Mouse (Mus musculus) liver, embryonic 16.5 days (tissue): ENCODE results near the gene Morc1. TPM values are rescaled to one million over a fixed set of nuclear protein-coding genes. Genes with fewer than 3 reads are reported as not detected.

Source experiments
- ATAC-seq: fragments of 200-750 bp; cut with Nextera tagmentation; 2 replicates; pipeline ENCODE4 v1.8.0; 2017; ENCODE audit warnings: low read depth, mild to moderate bottlenecking, moderate number of reproducible peaks, moderate library complexity
- H3K27ac ChIP-seq: fragments of 300-500 bp; sonication (generic); 2 replicates; pipeline ENCODE4 v1.5.1; 2014; ENCODE audit warnings: mild to moderate bottlenecking, low read length
- H3K27me3 ChIP-seq: fragments of 300-500 bp; sonication (generic); 2 replicates; pipeline ENCODE4 v1.6.1; 2014; ENCODE audit warnings: low read depth, low read length, mixed read lengths; ENCODE audit not compliant: control insufficient read depth, insufficient read depth
- H3K36me3 ChIP-seq: fragments of 300-500 bp; sonication (generic); 2 replicates; pipeline ENCODE4 v1.6.1; 2014; ENCODE audit warnings: mild to moderate bottlenecking; ENCODE audit not compliant: control insufficient read depth, insufficient read depth
- H3K4me1 ChIP-seq: fragments of 300-500 bp; sonication (generic); 2 replicates; pipeline ENCODE4 v1.6.1; 2014; ENCODE audit warnings: low read depth, low read length, mixed read lengths; ENCODE audit not compliant: control insufficient read depth
- H3K4me2 ChIP-seq: fragments of 300-500 bp; sonication (generic); 2 replicates; pipeline ENCODE4 v1.6.1; 2014; ENCODE audit warnings: low read depth, low read length, mixed read lengths
- H3K4me3 ChIP-seq: fragments of 300-500 bp; sonication (generic); 2 replicates; pipeline ENCODE4 v1.5.1; 2014; ENCODE audit warnings: low read depth, mild to moderate bottlenecking, low read length
- H3K9ac ChIP-seq: fragments of 300-500 bp; sonication (generic); 2 replicates; pipeline ENCODE4 v1.6.1; 2014; ENCODE audit warnings: low read depth, low read length
- H3K9me3 ChIP-seq: fragments of 300-500 bp; sonication (generic); replicated peaks from 2 replicates; pipeline ENCODE4 v1.6.1; 2016; ENCODE audit warnings: low read length; ENCODE audit not compliant: control insufficient read depth
- WGBS: fragments of 180-500 bp; shearing (Covaris S2); extraction: QIAGEN DNeasy Blood & Tissue Kit; methylation state at CpG from one replicate; pipeline ENCODE4 v1.1.7; 2014; ENCODE audit not compliant: insufficient replicate concordance; 5-methylcytosine and 5-hydroxymethylcytosine counted together
- polyA plus RNA-seq: library from polyadenylated mRNA; unstranded; fragments of >200 nt; fragmentation: Nextera tagmentation; extraction: Ambion mirVana; gene quantifications from 2 replicates; pipeline ENCODE4 v1.2.1, GENCODE M21; 2015

The Morc1 gene
- not detected in 2 replicates for polyA plus RNA-seq

GRCm38 (mm10) chr16:48431027-48431426 is at the start of gene Morc1:
Morc1 (plus strand) TSS chr16:48431237.
- no peak within 1 kb of the TSS for H3K4me2 ChIP-seq
- no peaks in the 10 kb centered on the region for H3K27me3 ChIP-seq
- H3K36me3 ChIP-seq = no peaks in the 10 kb centered on the region
- no peaks in the 10 kb centered on the region for H3K4me1 ChIP-seq
- H3K9ac ChIP-seq = no peak within 1 kb of the TSS
- no peak within 1 kb of the TSS for H3K27ac ChIP-seq
- H3K9me3 ChIP-seq = no peaks in the 10 kb centered on the region
- WGBS = 84% methylated on average over 15 of the region's 15 CpGs
- H3K4me3 ChIP-seq = no peak within 1 kb of the TSS
- no peak for ATAC-seq

DNA sequence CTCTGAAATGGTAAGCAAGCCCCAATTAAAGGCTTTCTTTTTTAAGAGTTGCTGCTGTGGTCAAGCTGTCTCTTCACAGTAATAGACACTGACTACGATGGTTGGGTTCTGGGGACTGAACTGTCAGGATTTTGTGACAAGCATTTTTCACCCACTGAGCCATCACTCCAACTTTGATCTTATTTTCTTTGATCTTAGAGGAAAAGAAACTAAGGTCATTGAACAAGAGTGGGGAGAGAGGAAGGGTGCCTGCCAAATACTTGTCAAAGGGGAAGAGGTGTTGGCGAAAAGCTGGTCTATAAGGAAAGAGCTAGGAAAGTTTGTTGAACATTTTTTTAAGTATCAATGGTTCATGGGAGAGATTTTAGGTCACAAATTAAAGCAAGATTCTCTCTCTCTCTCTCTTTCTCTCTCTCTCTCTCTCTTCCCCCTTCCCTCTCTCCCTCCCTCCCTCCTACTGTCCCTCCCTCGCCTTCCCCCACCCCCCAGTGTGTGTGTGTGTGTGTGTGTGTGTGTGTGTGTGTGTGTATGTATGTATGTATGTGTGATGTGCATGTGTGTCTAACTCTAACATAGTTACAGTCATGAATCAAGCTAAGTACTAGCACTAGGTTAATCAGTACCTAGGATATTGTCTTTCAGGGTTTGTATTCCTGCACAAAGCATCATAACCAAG is 47.3 kb upstream of the Morc1 start:
- WGBS = 65% methylated on average over 2 of the region's 3 CpGs
- Histone ChIP-seq H3K9me3 (no peaks in the 10 kb centered on the region), H3K27me3 (no peaks in the 10 kb centered on the region), H3K36me3 (no peaks in the 10 kb centered on the region), H3K9ac (no peak overlapping the region), H3K4me2 (no peak overlapping the region), H3K27ac (no peak overlapping the region), H3K4me3 (no peak overlapping the region), H3K4me1 (no peaks in the 10 kb centered on the region)
- no peak for ATAC-seq

- no peaks in the 10 kb centered on the region for H3K4me1 ChIP-seq
- no peaks in the 10 kb centered on the region for H3K36me3 ChIP-seq
- no peak overlapping the region for H3K4me2 ChIP-seq
- H3K9ac ChIP-seq = no peak overlapping the region
- H3K4me3 ChIP-seq = no peak overlapping the region
- ATAC-seq = no peak
- H3K27me3 ChIP-seq = no peaks in the 10 kb centered on the region
- WGBS = 61% methylated on average over 2 of the region's 2 CpGs
- H3K27ac ChIP-seq = no peak overlapping the region
- H3K9me3 ChIP-seq = no peaks in the 10 kb centered on the region
Measured at GRCm38 (mm10) chr16:48386982-48387381, 44.1 kb upstream of the Morc1 start.

- H3K4me3 ChIP-seq = no peak overlapping the region
- ATAC-seq = no peak
- H3K36me3 ChIP-seq = no peaks in the 10 kb centered on the region
- H3K4me2 ChIP-seq = no peak overlapping the region
- H3K27ac ChIP-seq = no peak overlapping the region
- H3K4me1 ChIP-seq = no peaks in the 10 kb centered on the region
- no peaks in the 10 kb centered on the region for H3K9me3 ChIP-seq
- no peaks in the 10 kb centered on the region for H3K27me3 ChIP-seq
- H3K9ac ChIP-seq = no peak overlapping the region
- WGBS = 57% methylated on average over 2 of the region's 2 CpGs
Measured at GRCm38 (mm10) chr16:48395278-48395677, 35.8 kb upstream of the Morc1 start.

- Histone ChIP-seq H3K9me3 (no peaks in the 10 kb centered on the region), H3K4me3 (no peak overlapping the region), H3K4me1 (no peaks in the 10 kb centered on the region), H3K36me3 (no peaks in the 10 kb centered on the region), H3K27me3 (no peaks in the 10 kb centered on the region), H3K9ac (no peak overlapping the region), H3K27ac (no peak overlapping the region), H3K4me2 (no peak overlapping the region)
- 49% methylated on average over 4 of the region's 4 CpGs for WGBS
- no peak for ATAC-seq
Measured at GRCm38 (mm10) chr16:48402963-48403362, 28.1 kb upstream of the Morc1 start.

- no peaks in the 10 kb centered on the region for H3K9me3 ChIP-seq
- no peak for ATAC-seq
- H3K27ac ChIP-seq = no peak overlapping the region
- no peak overlapping the region for H3K9ac ChIP-seq
- no peaks in the 10 kb centered on the region for H3K27me3 ChIP-seq
- no peaks in the 10 kb centered on the region for H3K4me1 ChIP-seq
- no peaks in the 10 kb centered on the region for H3K36me3 ChIP-seq
- 32% methylated on average over 3 of the region's 3 CpGs for WGBS
- no peak overlapping the region for H3K4me2 ChIP-seq
- no peak overlapping the region for H3K4me3 ChIP-seq
Measured at GRCm38 (mm10) chr16:48403423-48403822, 27.6 kb upstream of the Morc1 start.

DNA sequence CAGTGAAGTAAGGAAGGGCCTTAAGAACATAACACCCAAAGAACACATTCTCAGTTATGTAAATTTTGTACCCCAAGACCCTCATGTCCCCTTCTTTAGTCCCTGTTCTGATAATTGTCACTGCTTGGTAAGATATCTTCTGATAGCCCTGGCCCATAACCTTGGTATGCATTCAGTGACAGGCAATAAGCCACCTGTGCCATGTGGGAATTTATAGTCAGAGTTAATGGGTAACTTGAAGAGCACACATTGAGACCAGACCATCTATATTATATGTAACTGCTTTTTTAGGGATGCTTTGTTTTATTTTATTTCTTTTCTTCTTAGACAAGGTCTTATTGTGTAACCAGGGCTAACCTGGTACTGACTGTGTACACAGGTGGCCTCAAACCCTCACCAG is 27.0 kb upstream of the Morc1 start:
- Histone ChIP-seq H3K9me3 (no peaks in the 10 kb centered on the region), H3K36me3 (no peaks in the 10 kb centered on the region), H3K4me2 (no peak overlapping the region), H3K4me3 (no peak overlapping the region), H3K9ac (no peak overlapping the region), H3K27ac (no peak overlapping the region), H3K27me3 (no peaks in the 10 kb centered on the region), H3K4me1 (no peaks in the 10 kb centered on the region)
- no peak for ATAC-seq

- no peak overlapping the region for H3K4me3 ChIP-seq
- H3K36me3 ChIP-seq = no peaks in the 10 kb centered on the region
- 55% methylated on average over 10 of the region's 10 CpGs for WGBS
- no peaks in the 10 kb centered on the region for H3K4me1 ChIP-seq
- ATAC-seq = no peak
- no peaks in the 10 kb centered on the region for H3K27me3 ChIP-seq
- H3K9me3 ChIP-seq = no peaks in the 10 kb centered on the region
- no peak overlapping the region for H3K27ac ChIP-seq
- H3K9ac ChIP-seq = no peak overlapping the region
- H3K4me2 ChIP-seq = no peak overlapping the region
Measured at GRCm38 (mm10) chr16:48405674-48406403, 25.2 kb upstream of the Morc1 start.

DNA sequence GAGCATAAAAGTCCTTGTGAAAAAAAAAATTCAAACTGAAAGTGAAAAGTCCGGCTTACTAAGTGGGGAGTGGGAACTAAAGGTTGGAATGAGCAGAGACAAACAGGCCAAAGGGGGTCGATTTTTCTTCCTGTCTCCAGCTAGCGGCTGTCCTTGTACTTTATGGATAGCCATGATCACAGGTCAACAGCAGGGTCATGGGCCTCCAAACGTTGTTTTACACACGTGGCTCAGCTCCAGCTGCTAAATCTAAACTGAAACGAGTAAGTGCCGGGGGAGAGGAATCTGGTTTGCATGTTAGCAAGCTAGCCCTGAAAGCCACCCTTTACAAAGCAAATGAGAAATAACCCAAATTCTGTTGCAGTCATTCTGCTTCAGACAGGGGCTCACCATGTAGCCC is 21.5 kb upstream of the Morc1 start:
- no peak overlapping the region for H3K4me3 ChIP-seq
- ATAC-seq = no peak
- H3K27ac ChIP-seq = no peak overlapping the region
- no peaks in the 10 kb centered on the region for H3K36me3 ChIP-seq
- H3K9ac ChIP-seq = no peak overlapping the region
- no peaks in the 10 kb centered on the region for H3K9me3 ChIP-seq
- no peak overlapping the region for H3K4me2 ChIP-seq
- H3K27me3 ChIP-seq = no peaks in the 10 kb centered on the region
- no peaks in the 10 kb centered on the region for H3K4me1 ChIP-seq
- WGBS = 50% methylated on average over 7 of the region's 7 CpGs
